Mouse (Mus musculus) stomach, postnatal 0 days (tissue): ENCODE measurements at regions not wholly inside any gene's neighbourhood (a gene's known extent, or its start where the extent isn't known, plus 50 kb on each side); places are given as distances from the start of the nearest gene placed in this dataset.
A peak's percentile ranks its signal among the peaks of the same experiment; 100 is the strongest.

Experiments used
- ATAC-seq: fragments of 200-750 bp; cut with Nextera tagmentation; 2 replicates; pipeline ENCODE4 v1.8.0; 2017; ENCODE audit not compliant: low FRiP score, low TSS enrichment
- DNase-seq: peaks from one replicate; pipeline ENCODE4 v3.0.0-alpha.2; 2016; ENCODE audit warnings: low spot score
- H3K27ac ChIP-seq: fragments of 300-500 bp; sonication (generic); replicated peaks from 2 replicates; pipeline ENCODE4 v1.5.1; 2014; ENCODE audit warnings: mild to moderate bottlenecking, control low read depth
- H3K27me3 ChIP-seq: fragments of 300-500 bp; sonication (generic); 2 replicates; pipeline ENCODE4 v1.6.1; 2014; ENCODE audit warnings: low read length; ENCODE audit not compliant: control insufficient read depth, insufficient read depth
- H3K36me3 ChIP-seq: fragments of 300-500 bp; sonication (generic); 2 replicates; pipeline ENCODE4 v1.6.1; 2014; ENCODE audit warnings: low read length, mixed read lengths; ENCODE audit not compliant: control insufficient read depth, insufficient read depth
- H3K4me1 ChIP-seq: fragments of 300-500 bp; sonication (generic); replicated peaks from 2 replicates; pipeline ENCODE4 v1.6.1; 2014; ENCODE audit warnings: antibody characterized with exemption; ENCODE audit not compliant: control insufficient read depth, insufficient read depth
- H3K4me2 ChIP-seq: fragments of 300-500 bp; sonication (generic); replicated peaks from 2 replicates; pipeline ENCODE4 v1.6.1; 2014; ENCODE audit warnings: low read depth, mild to moderate bottlenecking, control low read depth, moderate library complexity
- H3K4me3 ChIP-seq: fragments of 300-500 bp; sonication (generic); 2 replicates; pipeline ENCODE4 v1.5.1; 2014; ENCODE audit warnings: low read depth, low read length, control low read depth
- H3K9ac ChIP-seq: fragments of 300-500 bp; sonication (generic); 2 replicates; pipeline ENCODE4 v1.6.1; 2014; ENCODE audit warnings: mild to moderate bottlenecking, low read length, control low read depth, mixed read lengths
- H3K9me3 ChIP-seq: fragments of 300-500 bp; sonication (generic); 2 replicates; pipeline ENCODE4 v1.6.1; 2016; ENCODE audit warnings: low read length; ENCODE audit not compliant: control insufficient read depth
- CTCF ChIP-seq: IDR thresholded peaks from 2 replicates; pipeline ENCODE4 v1.5.1; 2016; ENCODE audit warnings: antibody characterized with exemption, low read depth, mild to moderate bottlenecking, moderate library complexity
- EP300 ChIP-seq: optimal IDR thresholded peaks from 2 replicates; pipeline ENCODE3; 2016; ENCODE audit warnings: antibody characterized with exemption
- WGBS: fragments of 180-500 bp; shearing (Covaris S2); extraction: QIAGEN DNeasy Blood & Tissue Kit; methylation state at CpG from one replicate; pipeline ENCODE4 v1.1.7; 2014; 5-methylcytosine and 5-hydroxymethylcytosine counted together

GRCm38 (mm10) chr1:41141992-41142391 is 336.6 kb downstream of the Tmem182 start:
- no peaks in the 10 kb centered on the region for H3K4me1 ChIP-seq
- TF ChIP-seq EP300 (no peak), CTCF (no peak)
- DNase-seq (no peak), ATAC-seq (no peak)
- H3K27me3 ChIP-seq, result no peaks in the 10 kb centered on the region
- H3K9me3 ChIP-seq, result no peaks in the 10 kb centered on the region
- no peak overlapping the region for H3K4me3 ChIP-seq
- no peak overlapping the region for H3K27ac ChIP-seq
- WGBS, result 73% methylated on average over 4 of the region's 4 CpGs
- H3K4me2 ChIP-seq, result no peak overlapping the region
- H3K9ac ChIP-seq, result no peak overlapping the region
- H3K36me3 ChIP-seq, result no peaks in the 10 kb centered on the region

- H3K4me1 ChIP-seq, result no peaks in the 10 kb centered on the region
- TF ChIP-seq CTCF (peak; percentile 76), EP300 (no peak)
- no peak overlapping the region for H3K4me3 ChIP-seq
- H3K27me3 ChIP-seq, result no peaks in the 10 kb centered on the region
- WGBS, result 36% methylated on average over 1 of the region's 1 CpGs
- H3K27ac ChIP-seq, result no peak overlapping the region
- DNase-seq (no peak), ATAC-seq (no peak)
- H3K36me3 ChIP-seq, result no peaks in the 10 kb centered on the region
- H3K9ac ChIP-seq, result no peak overlapping the region
- no peak overlapping the region for H3K4me2 ChIP-seq
- H3K9me3 ChIP-seq, result no peaks in the 10 kb centered on the region
Measured at GRCm38 (mm10) chr1:41152516-41152915, 347.1 kb downstream of the Tmem182 start.

DNA sequence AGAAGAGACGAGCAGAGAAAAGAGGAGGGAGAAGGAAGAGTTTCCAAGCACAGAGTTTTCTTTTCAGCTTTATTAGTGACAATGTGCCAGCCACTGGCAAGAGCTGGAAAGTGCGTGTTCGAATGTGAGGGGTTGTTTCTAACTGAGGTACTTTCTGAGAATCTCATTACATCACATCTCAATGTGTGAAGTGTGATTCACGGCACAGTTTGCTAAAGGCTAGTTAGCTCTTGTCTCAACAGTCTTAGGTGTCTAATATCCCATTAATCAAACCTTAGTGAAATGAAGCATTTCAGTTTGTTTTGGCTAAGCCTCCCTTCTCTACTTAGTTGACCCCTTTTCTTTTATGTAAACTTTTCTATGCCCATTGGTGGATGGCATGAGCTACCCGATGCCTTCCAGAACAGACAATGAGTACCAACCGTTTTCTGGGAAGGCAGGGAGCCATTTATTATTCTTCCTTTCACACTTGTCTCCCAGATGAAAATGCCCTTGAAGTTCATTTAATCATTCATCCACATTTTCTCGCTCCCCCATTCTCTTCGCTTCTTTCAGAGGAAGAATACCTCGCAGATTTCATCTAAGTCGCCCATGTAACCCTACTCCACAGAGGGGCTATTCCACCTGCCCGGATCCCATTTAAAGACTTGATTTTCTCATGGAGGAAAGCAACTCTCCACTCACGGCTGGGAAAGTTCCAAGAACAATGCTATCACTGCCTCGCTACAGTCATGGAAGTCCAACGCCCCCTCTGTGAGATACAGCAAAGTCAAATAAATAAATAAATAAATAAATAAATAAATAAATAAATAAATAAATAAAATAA is 348.0 kb downstream of the Tmem182 start:
- Histone ChIP-seq H3K36me3 (no peaks in the 10 kb centered on the region), H3K4me1 (no peaks in the 10 kb centered on the region), H3K27me3 (no peaks in the 10 kb centered on the region), H3K4me3 (no peak overlapping the region), H3K27ac (no peak overlapping the region), H3K4me2 (no peak overlapping the region), H3K9me3 (no peaks in the 10 kb centered on the region), H3K9ac (no peak overlapping the region)
- TF ChIP-seq CTCF, result no peak
- TF ChIP-seq EP300, result no peak
- WGBS, result 60% methylated on average over 14 of the region's 14 CpGs
- DNase-seq (no peak), ATAC-seq (no peak)

- ATAC-seq (no peak), DNase-seq (no peak)
- Histone ChIP-seq H3K4me3 (no peak overlapping the region), H3K9me3 (no peaks in the 10 kb centered on the region), H3K36me3 (no peaks in the 10 kb centered on the region), H3K27ac (no peak overlapping the region), H3K4me1 (no peaks in the 10 kb centered on the region), H3K9ac (no peak overlapping the region), H3K27me3 (no peaks in the 10 kb centered on the region), H3K4me2 (no peak overlapping the region)
- TF ChIP-seq CTCF, result no peak
- TF ChIP-seq EP300, result no peak
- 57% methylated on average over 4 of the region's 4 CpGs for WGBS
Measured at GRCm38 (mm10) chr1:41154198-41154597, 348.8 kb downstream of the Tmem182 start.

DNA sequence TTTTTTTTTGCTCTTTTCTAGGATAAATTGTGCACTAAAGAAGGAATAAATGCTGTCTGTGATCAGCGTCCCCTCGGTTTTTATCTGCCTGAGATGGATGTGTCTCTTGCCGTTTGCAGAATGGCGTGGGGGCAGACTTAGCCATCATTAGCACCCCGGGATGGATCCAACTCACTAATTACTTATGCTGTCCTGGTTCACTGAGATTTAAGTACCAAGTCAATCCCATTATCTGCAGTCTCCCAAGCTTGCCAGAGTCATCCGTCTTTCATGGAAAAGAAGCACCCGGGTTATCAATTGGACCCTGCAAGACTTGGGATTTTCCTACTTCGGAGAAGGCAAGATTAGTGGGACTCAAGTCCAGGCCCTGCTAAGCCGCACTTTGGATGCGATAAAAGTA is 351.5 kb downstream of the Tmem182 start:
- Histone ChIP-seq H3K36me3 (no peaks in the 10 kb centered on the region), H3K4me1 (no peaks in the 10 kb centered on the region)
- ATAC-seq, result no peak

DNA sequence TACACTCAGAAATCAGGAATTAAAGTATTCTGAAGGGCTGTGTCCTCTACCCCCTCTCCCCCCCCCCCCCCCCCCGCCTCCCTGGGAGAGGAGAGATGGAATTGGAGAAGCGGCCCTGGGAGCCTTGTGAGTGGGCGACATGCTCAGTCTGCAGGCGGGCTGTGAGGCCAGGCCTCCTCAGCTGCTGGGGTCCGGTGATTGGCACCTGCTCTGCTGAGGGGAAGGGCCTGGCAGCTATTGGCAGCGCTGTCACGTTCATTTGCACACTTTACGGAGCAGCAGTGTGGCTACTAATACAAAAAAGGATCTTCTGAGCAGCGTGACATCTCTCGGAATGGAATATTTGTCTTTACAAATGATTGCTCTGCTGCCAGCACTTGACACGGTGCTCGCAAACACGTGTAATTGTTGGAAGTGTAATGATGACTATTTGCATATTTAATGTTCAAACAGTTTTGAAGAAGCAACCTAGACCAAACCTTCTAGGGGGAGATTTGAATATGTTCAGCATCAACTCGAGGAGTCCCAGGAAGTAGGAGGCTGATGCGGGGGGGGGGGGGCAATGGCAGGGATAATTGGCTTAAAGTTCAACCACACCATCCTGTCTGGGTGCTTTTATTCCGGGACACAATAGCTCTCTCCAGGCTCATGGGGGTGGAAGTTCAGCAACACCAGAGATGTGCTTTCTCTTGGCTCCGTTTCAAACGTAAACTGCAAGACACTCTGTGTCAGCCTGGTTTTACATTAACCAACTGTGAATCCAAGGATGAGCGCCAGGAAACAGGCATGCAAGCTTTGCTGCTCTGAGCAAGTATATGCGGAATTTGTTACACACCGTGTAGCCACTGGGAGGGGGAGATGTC is 352.5 kb downstream of the Tmem182 start:
- Histone ChIP-seq H3K9me3 (no peaks in the 10 kb centered on the region), H3K4me3 (no peak overlapping the region), H3K27ac (no peak overlapping the region), H3K4me2 (no peak overlapping the region), H3K9ac (no peak overlapping the region), H3K36me3 (no peaks in the 10 kb centered on the region), H3K4me1 (no peaks in the 10 kb centered on the region), H3K27me3 (no peaks in the 10 kb centered on the region)
- WGBS, result 37% methylated on average over 20 of the region's 21 CpGs
- TF ChIP-seq CTCF, result no peak
- TF ChIP-seq EP300, result no peak
- DNase-seq (no peak), ATAC-seq (no peak)

More for the DNA sequence above, 351.5 kb downstream of the Tmem182 start:
- DNase-seq, result no peak
- Histone ChIP-seq H3K9ac (no peak overlapping the region), H3K9me3 (no peaks in the 10 kb centered on the region), H3K27ac (no peak overlapping the region), H3K4me3 (no peak overlapping the region), H3K4me2 (no peak overlapping the region), H3K27me3 (no peaks in the 10 kb centered on the region)
- no peak for TF ChIP-seq EP300
- WGBS, result 62% methylated on average over 10 of the region's 10 CpGs
